Mouse (Mus musculus): ENCODE results near the gene Gm20604.
A peak's percentile ranks its signal among the peaks of the same experiment; 100 is the strongest.

The Gm20604 gene

DNA sequence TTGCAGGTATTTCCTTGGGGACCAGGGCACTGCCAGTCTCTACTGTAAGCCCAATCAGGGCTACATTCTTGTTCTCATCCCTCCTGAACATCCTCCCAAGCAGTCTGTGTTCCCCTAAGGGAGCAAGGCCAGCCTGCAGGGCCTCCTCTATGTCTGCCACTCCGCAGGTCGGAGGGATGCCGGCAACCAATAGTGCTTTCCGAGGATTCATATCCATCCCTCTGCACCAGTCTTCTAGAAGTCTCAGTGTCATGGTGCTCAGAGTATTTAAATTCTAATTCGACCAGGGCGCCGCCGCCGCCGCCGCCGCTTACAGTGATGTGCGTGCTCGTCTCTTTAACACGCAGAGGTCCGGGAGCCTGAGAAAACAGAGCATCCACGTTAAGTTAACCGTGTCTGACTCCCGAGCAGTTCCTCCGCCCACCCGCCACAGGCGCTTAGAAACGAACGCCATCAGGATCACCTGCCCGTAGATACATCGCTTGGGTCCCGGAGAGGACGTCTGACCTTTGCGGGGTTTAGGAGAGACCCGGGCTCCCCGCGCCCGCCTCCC lies 15.4 kb downstream of the Gm20604 start:
- no peak for DNase-seq (ENCODE audit: low spot score in 2 of 2)

DNA sequence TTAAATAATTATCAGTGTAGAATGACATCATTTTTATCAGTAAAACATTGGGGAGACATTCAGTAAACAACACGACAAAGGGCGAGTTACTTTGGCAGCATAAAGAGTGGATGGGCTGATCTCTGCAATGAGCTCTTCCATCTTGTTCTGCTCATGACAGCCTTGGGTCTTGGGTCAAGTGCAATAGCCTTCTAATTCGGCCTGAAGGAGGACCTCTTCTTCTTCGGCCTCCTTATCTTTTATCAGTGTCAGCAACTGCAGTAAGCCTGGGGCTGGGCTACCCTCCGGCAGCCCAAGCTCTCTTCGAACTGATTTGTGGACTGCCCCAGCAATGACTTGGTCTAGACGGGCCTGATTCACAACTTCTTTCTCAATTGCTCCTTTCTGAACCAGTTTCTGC lies 16.4 kb downstream of the Gm20604 start:
- no peak for DNase-seq (ENCODE audit: low spot score in 2 of 2)

- no peak for DNase-seq (ENCODE audit: low spot score in 2 of 2)
These were observed 18.2 kb downstream of the Gm20604 start for GRCm38 (mm10) chr12:102740285-102740684.

DNA sequence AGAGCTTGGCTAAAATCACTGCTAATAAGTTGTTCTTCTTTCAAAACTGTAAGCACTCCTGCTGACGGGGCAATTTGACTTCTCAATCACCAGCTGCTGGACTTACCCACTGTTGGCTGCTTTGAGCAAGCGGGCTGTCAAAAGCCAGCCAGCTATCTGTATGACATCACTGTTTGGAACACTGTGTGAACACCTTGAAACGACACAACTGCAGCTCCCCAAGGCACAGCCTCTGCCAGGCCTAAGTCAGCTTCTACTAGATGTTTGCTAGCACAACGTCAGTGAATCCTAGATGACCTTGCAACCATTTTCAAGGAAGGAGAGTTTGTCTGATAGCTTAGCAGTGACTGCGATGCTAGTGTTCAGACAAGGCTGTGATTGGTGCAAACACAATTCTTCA lies 19.4 kb downstream of the Gm20604 start:
- DNase-seq (ENCODE audit: low spot score in 2 of 2): no peak

- peak in 1 of 2 experiments; percentile 53 for DNase-seq (ENCODE audit: low spot score in 2 of 2)
These were observed 25.1 kb downstream of the Gm20604 start for GRCm38 (mm10) chr12:102733381-102733780.

DNA sequence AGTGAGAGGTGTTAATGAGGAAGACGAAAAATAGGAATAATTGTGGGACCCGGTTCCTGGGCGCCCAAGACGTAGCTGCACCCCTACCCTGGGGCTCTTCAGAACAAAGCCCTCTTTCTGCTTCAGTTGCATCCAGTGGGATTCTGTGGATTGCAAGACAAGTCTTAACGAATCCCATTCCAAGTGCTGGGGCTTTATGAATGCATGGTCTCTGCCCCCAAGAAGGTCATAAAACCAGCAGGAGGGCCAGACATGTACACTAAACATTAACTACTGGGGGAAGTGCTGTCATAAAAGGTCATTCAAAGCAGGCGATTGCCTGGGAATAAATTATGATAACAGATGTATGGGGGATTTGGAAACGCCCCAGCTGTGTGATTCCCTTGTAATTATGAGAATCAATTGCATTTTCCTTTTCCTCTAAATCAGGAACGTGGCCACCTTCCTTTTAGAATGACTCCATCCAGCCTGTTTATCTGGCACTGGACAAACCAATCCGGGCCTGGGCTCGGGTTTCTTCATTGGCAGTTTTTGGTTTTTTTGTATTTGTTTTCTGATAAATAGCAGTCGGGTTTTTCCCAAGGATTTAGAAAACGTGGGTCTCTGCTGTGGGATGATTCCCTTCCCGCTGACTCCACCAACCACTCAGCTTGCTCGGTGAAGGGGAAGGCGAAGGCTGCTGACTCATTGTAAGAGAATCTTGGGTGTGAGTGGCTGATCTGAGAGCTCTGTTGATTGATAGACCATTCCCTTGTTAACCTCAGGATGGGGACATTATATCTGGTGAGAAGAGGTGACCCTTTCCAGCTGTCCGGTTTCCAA lies 27.5 kb downstream of the Gm20604 start:
- DNase-seq (ENCODE audit: low spot score in 2 of 2): no peak

GRCm38 (mm10) chr12:102729855-102730797 lies 28.3 kb downstream of the Gm20604 start:
- peak; percentile 56 to 76 for DNase-seq (ENCODE audit: low spot score in 2 of 2)

DNA sequence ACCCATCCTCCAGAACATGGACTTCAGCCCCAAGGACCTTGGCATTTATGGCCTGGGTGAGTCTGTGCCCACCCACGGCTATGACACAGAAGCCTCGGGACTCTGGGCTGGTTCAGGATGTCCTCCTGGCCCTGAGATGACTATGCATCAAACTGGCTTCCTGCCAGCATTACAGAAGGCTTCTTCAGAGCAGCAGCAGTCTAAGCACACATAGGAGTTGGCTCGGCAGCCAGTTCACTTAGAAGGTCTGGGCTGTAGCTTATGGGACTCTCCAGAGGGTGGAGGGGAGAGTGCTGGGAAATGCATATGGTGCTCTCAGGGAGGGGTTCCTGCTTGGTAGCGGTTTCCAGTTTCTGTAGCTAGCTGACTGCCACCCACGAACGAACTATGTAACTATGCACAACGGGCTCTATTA lies 32.7 kb downstream of the Gm20604 start:
- no peak for DNase-seq (ENCODE audit: low spot score in 2 of 2)

DNA sequence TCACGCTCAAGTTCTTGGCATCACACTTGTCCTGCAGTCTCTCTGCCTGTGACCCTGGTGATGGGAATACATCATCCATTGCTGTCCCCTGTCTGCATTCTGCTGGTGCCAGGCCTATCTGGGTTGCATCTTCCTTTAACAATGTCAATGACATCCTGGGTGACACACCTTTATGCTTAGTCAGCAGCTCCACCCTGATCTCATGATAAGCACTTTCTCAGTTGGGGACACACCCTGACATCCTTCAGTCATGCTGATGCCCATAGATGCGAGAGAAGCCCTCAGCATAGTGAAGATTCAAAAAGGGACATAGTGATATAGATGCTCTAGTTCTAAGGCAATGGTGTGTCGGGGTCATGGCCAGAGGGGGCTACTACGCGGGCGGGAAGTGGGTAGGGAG lies 33.3 kb downstream of the Gm20604 start:
- no peak for DNase-seq (ENCODE audit: low spot score in 2 of 2)

GRCm38 (mm10) chr12:102723861-102724260 lies 34.6 kb downstream of the Gm20604 start:
- DNase-seq (ENCODE audit: low spot score in 2 of 2): no peak

DNA sequence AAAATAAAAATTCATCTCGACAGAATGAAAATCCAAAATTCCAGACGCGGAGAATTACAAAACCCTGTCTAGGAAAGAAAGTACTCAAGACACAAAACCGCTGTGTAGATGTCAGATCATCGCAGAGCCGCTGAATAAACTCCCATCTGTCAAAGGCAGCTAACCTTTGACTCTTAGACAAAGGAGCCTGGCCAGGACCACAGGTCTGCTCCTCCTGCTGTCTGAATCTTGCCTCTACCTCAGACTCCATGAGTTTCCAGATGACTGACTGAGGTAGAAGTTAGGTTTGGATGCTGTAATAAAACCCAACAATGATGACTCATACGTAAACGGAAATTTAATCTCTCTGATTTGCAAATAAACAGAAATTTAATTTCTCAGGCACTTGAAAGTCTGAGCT lies 35.5 kb downstream of the Gm20604 start:
- DNase-seq (ENCODE audit: low spot score in 2 of 2): no peak

GRCm38 (mm10) chr12:102722451-102722850 lies 36.0 kb downstream of the Gm20604 start:
- no peak for DNase-seq (ENCODE audit: low spot score in 2 of 2)

GRCm38 (mm10) chr12:102719552-102720315 lies 38.7 kb downstream of the Gm20604 start:
- peak in 1 of 2 experiments; percentile 51 for DNase-seq (ENCODE audit: low spot score in 2 of 2)

GRCm38 (mm10) chr12:102714654-102715395 lies 43.6 kb downstream of the Gm20604 start:
- no peak for DNase-seq (ENCODE audit: low spot score in 2 of 2)

GRCm38 (mm10) chr12:102714116-102714515 lies 44.4 kb downstream of the Gm20604 start:
- no peak for DNase-seq (ENCODE audit: low spot score in 2 of 2)

- no peak for DNase-seq (ENCODE audit: low spot score in 2 of 2)
These were observed 45.2 kb downstream of the Gm20604 start for GRCm38 (mm10) chr12:102713153-102713865.

- no peak for DNase-seq (ENCODE audit: low spot score in 2 of 2)
These were observed 47.6 kb downstream of the Gm20604 start for GRCm38 (mm10) chr12:102710851-102711375.

DNA sequence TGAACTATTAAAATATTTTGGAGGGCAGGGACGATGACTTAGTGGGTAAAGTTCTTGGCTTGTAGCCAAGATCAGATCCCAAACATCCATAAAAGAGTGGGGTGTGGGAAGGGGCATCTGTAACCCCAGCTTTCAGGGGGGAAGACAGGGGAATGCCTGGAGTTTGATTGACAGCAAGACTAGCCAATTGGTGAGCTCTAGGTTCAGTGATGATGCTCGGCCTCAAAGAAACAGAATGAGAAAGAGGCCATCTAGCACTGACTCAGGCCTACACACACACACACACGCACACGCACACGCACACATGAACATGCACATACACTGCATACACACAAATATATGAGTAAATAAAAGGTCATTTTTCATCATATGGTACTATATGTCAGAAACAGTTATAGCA lies 48.6 kb downstream of the Gm20604 start:
- no peak for DNase-seq (ENCODE audit: low spot score in 2 of 2)

DNA sequence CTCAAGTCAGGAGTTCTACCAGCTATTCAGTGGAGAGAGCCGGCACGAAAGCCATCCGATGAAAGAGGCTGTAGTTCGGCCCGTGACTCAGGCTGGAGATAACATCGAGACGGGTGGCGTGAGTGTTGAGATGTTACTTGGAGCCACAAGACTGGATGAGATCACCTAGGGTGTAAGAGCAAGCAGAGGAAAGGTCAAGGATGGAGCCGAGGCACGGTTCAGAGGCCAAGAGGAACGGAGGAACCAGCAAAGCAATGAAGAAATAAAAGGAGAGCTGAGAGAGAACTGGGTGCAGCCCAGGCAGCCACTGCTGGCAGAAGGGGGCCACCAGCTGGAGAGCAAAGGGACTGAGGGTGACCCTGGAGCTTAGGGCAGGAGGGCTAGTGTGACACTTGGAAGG lies 50.3 kb downstream of the Gm20604 start:
- no peak for DNase-seq (ENCODE audit: low spot score in 2 of 2)

All from cerebellum, postnatal 4 days (tissue).